Mouse (Mus musculus) hindbrain, embryonic 15.5 days (tissue): Measurements from ENCODE around the gene Enah. TPM values are rescaled to one million over a fixed set of nuclear protein-coding genes. Genes with fewer than 3 reads are reported as not detected.

Experiments used
- ATAC-seq: fragments of 200-750 bp; cut with Nextera tagmentation; 2 replicates; pipeline ENCODE4 v1.8.0; 2017; ENCODE audit warnings: low read depth, moderate number of reproducible peaks, moderate TSS enrichment; ENCODE audit not compliant: low FRiP score
- H3K27ac ChIP-seq: fragments of 300-500 bp; sonication (generic); replicated peaks from 2 replicates; pipeline ENCODE4 v1.5.1; 2015; ENCODE audit warnings: mild to moderate bottlenecking, inconsistent platforms
- H3K27me3 ChIP-seq: fragments of 300-500 bp; sonication (generic); 2 replicates; pipeline ENCODE4 v1.6.1; 2015; ENCODE audit warnings: control low read depth, inconsistent platforms
- H3K36me3 ChIP-seq: fragments of 300-500 bp; sonication (generic); 2 replicates; pipeline ENCODE4 v1.6.1; 2015; ENCODE audit warnings: control low read depth, inconsistent platforms
- H3K4me1 ChIP-seq: fragments of 300-500 bp; sonication (generic); replicated peaks from 2 replicates; pipeline ENCODE4 v1.6.1; 2015; ENCODE audit warnings: control low read depth, inconsistent platforms
- H3K4me2 ChIP-seq: fragments of 300-500 bp; sonication (generic); 2 replicates; pipeline ENCODE4 v1.6.1; 2015; ENCODE audit warnings: moderate library complexity, mild to moderate bottlenecking, inconsistent platforms
- H3K4me3 ChIP-seq: fragments of 300-500 bp; sonication (generic); 2 replicates; pipeline ENCODE4 v1.5.1; 2015; ENCODE audit warnings: mild to moderate bottlenecking, inconsistent platforms
- H3K9ac ChIP-seq: fragments of 300-500 bp; sonication (generic); 2 replicates; pipeline ENCODE4 v1.6.1; 2015; ENCODE audit warnings: inconsistent platforms
- H3K9me3 ChIP-seq: fragments of 300-500 bp; sonication (generic); 2 replicates; pipeline ENCODE4 v1.6.1; 2016; ENCODE audit warnings: control low read depth, inconsistent platforms
- WGBS: fragments of 180-500 bp; shearing (Covaris S2); methylation state at CpG from one replicate; pipeline ENCODE4 v1.1.7; 2015; 5-methylcytosine and 5-hydroxymethylcytosine counted together
- polyA plus RNA-seq: library from polyadenylated mRNA; unstranded; fragments of >200 nt; fragmentation: Nextera tagmentation; extraction: Ambion mirVana; gene quantifications from 2 replicates; pipeline ENCODE4 v1.2.1, GENCODE M21; 2015

Enah gene
- polyA plus RNA-seq, 1 experiment from 2014 or later, result 30.5 TPM

DNA sequence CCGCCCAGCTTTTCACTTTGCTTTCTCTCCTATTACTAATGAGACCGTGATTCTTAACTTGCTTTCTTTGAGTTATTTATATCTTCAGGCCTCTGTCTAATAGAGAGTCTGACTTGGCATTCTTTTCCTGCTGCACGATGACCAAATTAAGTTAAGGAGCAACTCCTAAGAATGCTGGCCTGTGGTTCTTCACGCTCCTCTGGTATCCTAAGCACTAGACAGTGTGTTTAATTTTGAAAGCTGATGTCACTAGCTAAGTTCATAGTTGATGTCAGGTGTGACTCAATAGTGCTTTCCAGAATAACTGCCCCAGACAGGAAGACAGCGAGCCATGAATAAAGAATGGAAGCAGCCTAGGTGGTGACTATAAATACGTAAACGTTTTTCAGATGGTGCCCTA, 6.3 kb upstream of the Enah start:
- H3K4me2 ChIP-seq, result no peak overlapping the region
- WGBS, result 74% methylated on average over 7 of the region's 7 CpGs
- H3K36me3 ChIP-seq, result no peaks in the 10 kb centered on the region

DNA sequence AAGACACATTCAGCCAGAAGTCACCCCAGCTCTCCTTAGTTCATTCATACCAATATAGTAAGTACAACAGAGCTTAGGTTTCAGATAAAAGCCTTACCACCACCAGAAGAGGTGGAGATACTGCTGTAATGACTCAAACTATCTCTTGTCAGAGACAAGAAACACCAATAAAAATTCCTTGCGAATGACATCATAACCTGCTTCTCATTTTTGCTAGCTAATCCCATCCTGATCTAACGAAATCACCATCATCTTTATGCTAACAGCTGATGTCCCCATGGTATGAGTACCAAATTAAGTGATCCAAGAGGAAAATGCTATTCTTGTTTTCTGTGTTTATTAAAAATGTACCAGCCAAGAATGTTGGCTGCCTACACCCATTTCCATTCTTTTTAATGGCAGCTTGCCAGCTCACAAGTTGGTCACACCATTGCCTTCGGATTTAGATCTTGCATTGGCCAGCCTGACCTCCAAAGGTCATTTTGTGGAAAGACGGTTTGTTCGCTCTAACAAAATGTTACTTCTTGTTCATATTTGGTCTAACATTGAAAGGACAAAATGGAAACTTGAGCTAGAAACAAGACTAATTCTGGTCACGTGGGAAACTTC, 2.0 kb upstream of the Enah start:
- Histone ChIP-seq H3K9me3 (no peaks in the 10 kb centered on the region), H3K36me3 (no peaks in the 10 kb centered on the region), H3K4me3 (peak overlapping the region; percentile 89; the same call in 1 of the 2 replicates), H3K9ac (0 out of 2 replicates have a peak overlapping the region, but pooled peaks have one; percentile 98), H3K4me1 (peaks cover 19% of the 10 kb centered on the region), H3K27me3 (no peaks in the 10 kb centered on the region), H3K4me2 (peak overlapping the region; percentile 56), H3K27ac (peak overlapping the region; percentile 100)
- ATAC-seq, result no peak
- WGBS, result 74% methylated on average over 6 of the region's 6 CpGs

More for the DNA sequence above, 6.3 kb upstream of the Enah start:
- Histone ChIP-seq H3K4me3 (no peak overlapping the region), H3K27ac (no peak overlapping the region), H3K9me3 (no peaks in the 10 kb centered on the region), H3K4me1 (peaks cover 10% of the 10 kb centered on the region), H3K27me3 (no peaks in the 10 kb centered on the region), H3K9ac (no peak overlapping the region)
- no peak for ATAC-seq

DNA sequence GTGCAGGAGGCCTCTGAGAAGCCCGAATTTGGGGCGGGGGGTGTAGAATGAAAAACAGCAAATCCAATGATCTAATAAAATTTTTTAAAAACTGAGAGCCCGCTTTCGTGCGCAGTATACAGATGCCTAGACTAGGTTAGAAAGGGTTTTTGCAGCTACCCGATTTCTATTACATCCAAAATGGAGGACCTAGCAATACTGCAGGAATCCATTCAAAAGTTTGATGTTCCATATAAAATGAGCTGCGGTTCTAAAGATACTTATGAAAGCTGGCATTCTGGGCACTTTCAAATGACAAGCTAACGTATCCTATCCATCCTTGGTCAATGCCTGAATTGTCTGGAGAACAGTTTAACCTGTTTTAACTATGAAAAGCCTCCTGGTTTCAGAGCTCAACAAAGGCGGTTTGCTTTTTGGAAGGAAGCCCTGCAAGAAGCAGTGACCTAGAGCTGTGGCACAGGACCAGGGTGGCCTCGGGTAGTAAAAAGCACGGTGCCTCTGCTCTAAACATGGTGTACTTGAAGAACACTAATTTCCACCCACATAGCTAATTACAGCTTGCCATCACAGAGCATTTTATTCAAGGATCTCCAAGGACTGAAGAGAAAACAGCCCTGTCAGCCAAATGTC, 1.2 kb upstream of the Enah start:
- Histone ChIP-seq H3K4me2 (peak overlapping the region; percentile 56), H3K36me3 (no peaks in the 10 kb centered on the region), H3K9ac (peak overlapping the region; percentile 98), H3K4me1 (peaks cover 21% of the 10 kb centered on the region), H3K4me3 (peak overlapping the region; percentile 89), H3K27me3 (no peaks in the 10 kb centered on the region), H3K9me3 (no peaks in the 10 kb centered on the region), H3K27ac (peak overlapping the region; percentile 100)
- no peak for ATAC-seq
- WGBS, result 13% methylated on average over 11 of the region's 11 CpGs

DNA sequence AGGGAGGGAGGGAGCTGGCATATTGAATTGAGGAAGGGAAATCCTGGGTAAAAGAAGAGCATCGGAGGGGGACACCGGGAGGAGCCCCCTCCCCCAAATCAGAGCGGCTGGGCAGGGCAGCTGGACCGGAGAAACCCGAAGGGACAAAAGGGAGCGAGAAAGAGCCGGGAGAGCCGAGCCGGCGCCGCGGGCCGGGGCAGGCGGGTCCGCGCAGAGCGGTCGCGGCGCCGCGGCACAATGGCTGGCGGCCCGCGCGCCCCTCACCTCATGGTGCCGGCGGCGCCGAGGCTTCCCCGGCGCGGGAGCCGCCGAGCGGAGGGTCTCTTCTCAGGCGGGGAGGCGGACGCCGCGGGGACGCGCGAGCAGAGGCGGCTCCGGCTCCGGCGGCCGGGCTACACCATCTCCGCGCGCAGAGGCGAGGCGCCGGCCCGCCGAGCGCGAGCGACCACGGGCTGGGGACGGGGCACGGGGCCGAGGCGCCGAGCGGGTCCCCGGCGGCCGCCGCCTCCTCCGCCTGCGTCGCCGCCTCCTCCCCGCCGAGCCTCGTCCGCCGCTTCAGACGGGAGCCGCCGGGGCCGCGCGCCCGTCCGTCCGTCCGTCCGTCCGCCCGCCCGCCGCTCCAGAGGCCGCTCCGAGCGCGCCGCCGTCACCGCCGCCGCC, 394 bp downstream of the Enah start:
- peak overlapping the region; percentile 89 for H3K4me3 ChIP-seq
- H3K36me3 ChIP-seq, result no peaks in the 10 kb centered on the region; the same call in 1 of the 2 replicates
- H3K4me2 ChIP-seq, result peak overlapping the region; percentile 56
- no peaks in the 10 kb centered on the region for H3K9me3 ChIP-seq
- ATAC-seq, result peak; percentile 60
- under 1% methylated on average over 48 of the region's 104 CpGs for WGBS
- no peaks in the 10 kb centered on the region for H3K27me3 ChIP-seq
- peak overlapping the region; percentile 100 for H3K27ac ChIP-seq
- H3K9ac ChIP-seq, result peak overlapping the region; percentile 98
- H3K4me1 ChIP-seq, result peaks cover 25% of the 10 kb centered on the region

DNA sequence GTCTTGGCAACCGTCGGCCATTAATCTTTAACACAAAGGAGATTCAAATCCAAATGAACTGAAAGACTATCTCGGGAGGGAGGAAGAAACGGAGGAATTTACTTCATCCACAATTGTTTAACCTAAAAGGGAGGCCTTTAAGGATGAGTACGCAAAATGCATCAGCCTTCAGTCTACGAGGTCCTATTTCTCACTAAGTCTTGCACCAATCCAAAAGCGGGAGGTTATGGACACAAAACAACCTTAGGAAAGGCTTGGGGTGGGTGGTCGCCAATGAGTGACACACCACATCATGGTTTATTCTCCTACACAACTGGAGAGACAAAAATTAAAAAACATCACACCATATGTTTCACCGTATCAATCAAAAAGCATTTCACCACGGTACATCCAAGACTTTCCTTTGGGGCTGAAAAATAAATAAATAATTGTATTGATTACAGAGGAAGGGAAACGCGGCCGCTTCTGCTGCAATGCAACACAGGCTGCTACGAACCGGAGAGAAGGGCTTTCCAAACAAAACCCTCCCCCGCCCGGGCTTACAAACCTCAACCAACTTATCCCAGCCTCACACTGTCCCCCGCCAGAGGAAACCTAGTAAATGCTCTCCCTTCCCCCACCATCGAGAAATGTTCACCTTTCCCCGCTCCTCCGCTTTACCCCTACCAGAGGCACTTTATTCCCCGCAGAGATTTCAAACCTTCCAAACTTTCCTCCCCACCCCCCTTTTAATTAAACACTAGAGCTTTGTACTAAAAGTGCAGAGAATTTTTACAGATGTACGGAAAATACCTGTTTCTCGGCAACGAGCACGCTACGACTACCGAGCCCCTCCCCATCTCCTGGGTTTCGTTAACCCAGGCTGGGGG, 1.2 kb downstream of the Enah start:
- peak; percentile 17 for ATAC-seq
- Histone ChIP-seq H3K4me1 (peaks cover 25% of the 10 kb centered on the region), H3K4me3 (peak overlapping the region; percentile 89), H3K4me2 (peak overlapping the region; percentile 56), H3K27ac (peak overlapping the region; percentile 100), H3K9me3 (no peaks in the 10 kb centered on the region), H3K36me3 (no peaks in the 10 kb centered on the region; the same call in 1 of the 2 replicates), H3K9ac (peak overlapping the region; percentile 98), H3K27me3 (no peaks in the 10 kb centered on the region)
- 0% methylated on average over 29 of the region's 29 CpGs for WGBS

DNA sequence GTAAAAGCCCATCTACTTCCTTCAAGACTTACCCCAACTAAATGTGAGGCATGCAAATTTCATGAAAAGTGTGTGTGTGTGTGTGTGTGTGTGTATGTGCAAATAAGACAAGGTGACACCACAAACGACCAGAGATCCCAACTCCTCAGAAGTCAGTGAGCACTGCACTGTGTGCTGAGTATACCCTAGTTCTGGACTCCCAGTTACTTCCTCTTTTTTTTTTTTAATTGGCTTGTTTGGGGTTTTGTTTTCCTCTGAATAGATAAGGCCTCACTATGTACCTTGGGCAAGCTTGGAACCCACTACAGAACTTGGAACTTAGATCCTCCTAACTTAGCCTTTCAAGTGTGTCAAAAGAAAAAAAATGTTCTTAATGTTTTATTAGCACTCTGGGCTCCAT, 14.0 kb downstream of the Enah start:
- no peak for ATAC-seq
- Histone ChIP-seq H3K27ac (no peak overlapping the region), H3K9me3 (no peaks in the 10 kb centered on the region), H3K9ac (no peak overlapping the region), H3K27me3 (no peaks in the 10 kb centered on the region), H3K4me2 (no peak overlapping the region), H3K4me3 (no peak overlapping the region), H3K36me3 (no peaks in the 10 kb centered on the region), H3K4me1 (no peaks in the 10 kb centered on the region)
- WGBS, result 66% methylated on average over 1 of the region's 1 CpGs

DNA sequence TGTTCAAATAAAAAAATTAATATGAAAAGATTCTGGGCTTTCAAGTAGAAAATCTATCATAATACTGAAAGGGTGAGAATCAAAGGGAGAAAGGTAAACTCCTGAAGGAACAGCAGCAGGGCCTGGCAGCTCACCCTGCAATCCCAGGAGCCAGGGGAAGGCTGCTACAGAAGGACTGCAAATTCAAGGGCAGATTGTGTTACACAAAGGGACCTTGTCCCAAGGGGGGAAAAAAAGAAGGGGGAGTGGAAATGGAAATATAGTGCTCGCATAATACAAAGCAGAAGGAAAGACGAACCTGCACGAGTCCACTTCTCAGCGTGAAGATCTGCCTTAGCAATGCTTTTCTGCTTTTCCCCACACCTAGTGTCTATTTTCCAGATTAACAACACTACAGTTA, 21.1 kb downstream of the Enah start:
- ATAC-seq, result no peak
- H3K9me3 ChIP-seq, result no peaks in the 10 kb centered on the region
- no peaks in the 10 kb centered on the region for H3K36me3 ChIP-seq
- no peak overlapping the region for H3K4me2 ChIP-seq
- H3K4me1 ChIP-seq, result peaks cover 38% of the 10 kb centered on the region
- H3K4me3 ChIP-seq, result no peak overlapping the region
- no peaks in the 10 kb centered on the region for H3K27me3 ChIP-seq
- H3K9ac ChIP-seq, result no peak overlapping the region
- no peak overlapping the region for H3K27ac ChIP-seq
- 34% methylated on average over 4 of the region's 4 CpGs for WGBS

DNA sequence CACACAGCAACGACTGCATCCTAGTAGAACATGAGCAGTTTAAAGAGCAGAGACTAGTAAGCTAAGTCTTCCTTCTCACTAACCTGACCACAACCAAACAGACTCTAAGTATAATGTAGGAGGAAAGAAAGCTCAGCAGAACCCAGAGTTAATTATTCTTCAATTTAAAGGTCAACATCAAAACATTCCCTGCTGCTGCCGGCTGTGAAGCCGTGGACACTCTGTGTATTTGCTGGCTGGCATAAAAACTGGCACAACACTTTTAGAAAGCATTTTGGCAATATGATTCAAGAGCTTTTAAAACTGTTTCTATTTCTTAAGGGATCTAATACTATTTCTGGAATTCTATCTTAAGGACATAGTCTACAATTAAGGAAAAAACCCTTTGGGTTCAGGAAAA, 22.0 kb downstream of the Enah start:
- Histone ChIP-seq H3K27ac (no peak overlapping the region), H3K4me1 (peaks cover 46% of the 10 kb centered on the region), H3K4me3 (no peak overlapping the region), H3K9me3 (no peaks in the 10 kb centered on the region), H3K27me3 (no peaks in the 10 kb centered on the region), H3K9ac (no peak overlapping the region), H3K36me3 (no peaks in the 10 kb centered on the region), H3K4me2 (no peak overlapping the region)
- 64% methylated on average over 3 of the region's 3 CpGs for WGBS
- no peak for ATAC-seq

DNA sequence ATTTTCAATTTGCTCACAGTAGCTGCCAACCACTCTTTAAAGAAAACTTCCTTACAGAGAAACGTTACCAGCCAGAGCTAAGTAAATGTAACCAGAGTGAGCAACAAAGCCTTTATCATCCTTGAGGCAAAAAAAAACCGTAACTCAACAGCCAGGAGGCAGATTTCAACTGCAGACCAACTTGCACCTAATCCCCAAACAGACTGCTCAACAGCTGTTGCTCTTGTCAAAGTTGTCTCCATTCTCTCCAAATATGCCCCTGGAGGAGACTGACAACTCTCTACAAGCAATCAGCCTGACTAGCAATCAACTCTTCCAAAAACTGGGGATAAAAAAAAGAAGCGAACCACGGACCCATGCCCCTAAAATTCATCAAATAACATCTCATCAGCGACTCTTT, 26.2 kb downstream of the Enah start:
- H3K4me3 ChIP-seq, result no peak overlapping the region
- H3K9ac ChIP-seq, result no peak overlapping the region
- 63% methylated on average over 5 of the region's 5 CpGs for WGBS
- H3K4me2 ChIP-seq, result no peak overlapping the region
- no peaks in the 10 kb centered on the region for H3K9me3 ChIP-seq
- H3K4me1 ChIP-seq, result peaks cover 52% of the 10 kb centered on the region
- no peak overlapping the region for H3K27ac ChIP-seq
- H3K36me3 ChIP-seq, result no peaks in the 10 kb centered on the region
- no peak for ATAC-seq
- H3K27me3 ChIP-seq, result no peaks in the 10 kb centered on the region

DNA sequence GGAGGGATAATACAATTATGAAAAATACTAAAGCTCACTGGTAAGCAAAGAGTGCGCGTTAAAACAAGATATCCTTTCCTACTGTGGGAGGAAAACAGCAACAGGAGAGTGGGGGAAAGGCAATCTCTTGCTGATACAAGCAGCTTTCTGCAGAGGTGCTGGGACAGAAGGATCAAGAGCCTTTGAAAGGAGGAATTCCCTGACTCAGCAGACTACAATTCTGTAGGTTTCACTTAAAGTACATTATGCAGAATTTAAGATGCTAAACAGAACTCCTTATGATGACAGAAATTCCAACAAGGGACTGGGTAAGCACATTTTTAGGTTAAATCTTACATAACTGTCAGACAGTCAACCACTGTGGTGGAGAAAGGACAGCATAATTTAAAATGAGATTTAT, 31.4 kb downstream of the Enah start:
- Histone ChIP-seq H3K4me3 (no peak overlapping the region), H3K36me3 (no peaks in the 10 kb centered on the region), H3K4me2 (no peak overlapping the region), H3K27ac (0 out of 2 replicates have a peak overlapping the region, but pooled peaks have one; percentile 30), H3K9me3 (no peaks in the 10 kb centered on the region), H3K27me3 (no peaks in the 10 kb centered on the region), H3K4me1 (peaks cover 33% of the 10 kb centered on the region), H3K9ac (no peak overlapping the region)
- WGBS, result 94% methylated on average over 2 of the region's 2 CpGs
- no peak for ATAC-seq

DNA sequence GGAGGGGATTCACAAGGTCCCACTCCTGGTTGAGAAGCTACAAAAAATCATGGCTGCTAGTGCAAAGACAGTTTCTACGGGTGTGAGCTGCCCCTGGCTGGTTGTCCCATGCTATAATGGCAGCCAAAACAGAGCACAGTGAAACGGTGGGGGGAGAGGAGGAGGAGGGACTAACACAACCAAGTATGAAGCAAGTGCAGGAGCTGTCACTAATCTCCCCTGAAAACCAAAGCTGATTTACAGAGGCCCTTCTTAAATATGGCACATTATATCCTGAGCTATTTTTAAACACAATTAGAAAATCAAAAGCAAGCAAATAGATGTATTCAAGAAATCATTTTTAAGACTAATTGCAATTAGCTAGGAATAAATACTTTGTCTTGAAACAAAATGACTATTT, 32.6 kb downstream of the Enah start:
- WGBS, result 59% methylated on average over 2 of the region's 2 CpGs
- peaks cover 24% of the 10 kb centered on the region for H3K4me1 ChIP-seq
- no peak overlapping the region for H3K4me2 ChIP-seq
- no peak overlapping the region for H3K9ac ChIP-seq
- no peak overlapping the region for H3K27ac ChIP-seq
- H3K9me3 ChIP-seq, result no peaks in the 10 kb centered on the region
- ATAC-seq, result 0 out of 2 replicates have a peak, but pooled peaks have one; percentile 40
- H3K27me3 ChIP-seq, result no peaks in the 10 kb centered on the region
- no peaks in the 10 kb centered on the region; the same call in 1 of the 2 replicates for H3K36me3 ChIP-seq
- no peak overlapping the region for H3K4me3 ChIP-seq
